Mouse (Mus musculus) urinary bladder, postnatal 4 days (tissue): ENCODE measurements at regions not wholly inside any gene's neighbourhood (a gene's known extent, or its start where the extent isn't known, plus 50 kb on each side); places are given as distances from the start of the nearest gene placed in this dataset.
"Not testable (repeated sequence)": the region's sequence is repeated elsewhere in the genome, so short reads cannot be mapped to it uniquely, and the experiment has no call there.

Experiments
- DNase-seq, 2 experiments: peaks; one replicate each; pipeline ENCODE4 v3.0.0; 2021 to 2022; ENCODE audit warnings: low spot score in 2 of 2

GRCm38 (mm10) chr10:117567379-117568137 lies 61.7 kb upstream of the Cpm start:
- DNase-seq, result no peak

- DNase-seq, result no peak
Measured at GRCm38 (mm10) chr10:117566648-117567378, 62.5 kb upstream of the Cpm start.

GRCm38 (mm10) chr10:117566204-117566603 lies 63.1 kb upstream of the Cpm start:
- DNase-seq, result no peak

- DNase-seq, result no peak
Measured at GRCm38 (mm10) chr10:117565529-117566086, 63.7 kb upstream of the Cpm start.

GRCm38 (mm10) chr10:117565110-117565509 lies 64.2 kb upstream of the Cpm start:
- DNase-seq, result no peak

GRCm38 (mm10) chr10:117564118-117565040 lies 64.9 kb upstream of the Cpm start:
- DNase-seq, result no peak

- DNase-seq, result no peak
Measured at GRCm38 (mm10) chr10:117563429-117564117, 65.7 kb upstream of the Cpm start.

- not testable (repeated sequence) for DNase-seq
Measured at GRCm38 (mm10) chr10:117562850-117563248, 66.5 kb upstream of the Cpm start.

GRCm38 (mm10) chr10:117561909-117562849 lies 67.1 kb upstream of the Cpm start:
- no peak for DNase-seq

- no peak for DNase-seq
Measured at GRCm38 (mm10) chr10:117561279-117561820, 68.0 kb upstream of the Cpm start.

- DNase-seq, result no peak
Measured at GRCm38 (mm10) chr10:117560396-117561278, 68.7 kb upstream of the Cpm start.

GRCm38 (mm10) chr10:117559615-117560395 lies 69.5 kb upstream of the Cpm start:
- DNase-seq, result no peak

GRCm38 (mm10) chr10:117558891-117559614 lies 70.2 kb upstream of the Cpm start:
- no peak for DNase-seq

- DNase-seq, result no peak
Measured at GRCm38 (mm10) chr10:117558292-117558800, 71.0 kb upstream of the Cpm start.

- no peak for DNase-seq
Measured at GRCm38 (mm10) chr10:117557666-117558065, 71.6 kb upstream of the Cpm start.

GRCm38 (mm10) chr10:117556851-117557542 lies 72.3 kb upstream of the Cpm start:
- DNase-seq, result no peak
